Mouse (Mus musculus) heart, embryonic 14.5 days (tissue): ENCODE measurements around the gene Senp3. TPM values are rescaled to one million over a fixed set of nuclear protein-coding genes. Genes with fewer than 3 reads are reported as not detected.
A peak's percentile ranks its signal among the peaks of the same experiment; 100 is the strongest.

Source experiments
- ATAC-seq: fragments of 200-750 bp; cut with Nextera tagmentation; 2 replicates; pipeline ENCODE4 v1.8.0; 2017; ENCODE audit warnings: low read depth, moderate TSS enrichment; ENCODE audit not compliant: insufficient number of reproducible peaks, insufficient read depth, low FRiP score
- H3K27ac ChIP-seq, 2 experiments: fragments of 200-500 bp in 1 of 2; fragments of 300-500 bp in 1 of 2; sonication (generic) in 1 of 2; replicated peaks in 1 of 2; 2 replicates each; pipeline ENCODE4 v1.5.1; 2012 to 2014; ENCODE audit warnings: low read depth in 2 of 2, low read length in 2 of 2, control low read depth in 1 of 2, mild to moderate bottlenecking in 1 of 2, mixed read lengths in 1 of 2; ENCODE audit not compliant: control insufficient read depth in 1 of 2, insufficient read depth in 1 of 2
- H3K27me3 ChIP-seq: fragments of 300-500 bp; sonication (generic); 2 replicates; pipeline ENCODE4 v1.6.1; 2014; ENCODE audit warnings: mild to moderate bottlenecking, low read length, control low read depth; ENCODE audit not compliant: control insufficient read depth, insufficient read depth
- H3K36me3 ChIP-seq: fragments of 300-500 bp; sonication (generic); 2 replicates; pipeline ENCODE4 v1.6.1; 2014; ENCODE audit warnings: mild to moderate bottlenecking, control low read depth, low read length, mixed read lengths; ENCODE audit not compliant: control insufficient read depth, insufficient read depth
- H3K4me1 ChIP-seq, 2 experiments: fragments of 200-500 bp in 1 of 2; fragments of 300-500 bp in 1 of 2; sonication (generic) in 1 of 2; 2 replicates each; pipeline ENCODE4 v1.6.1; 2012 to 2014; ENCODE audit warnings: low read length in 2 of 2, control low read depth in 1 of 2, mixed read lengths in 1 of 2; ENCODE audit not compliant: control insufficient read depth in 2 of 2, insufficient read depth in 2 of 2
- H3K4me2 ChIP-seq: fragments of 300-500 bp; sonication (generic); 2 replicates; pipeline ENCODE4 v1.6.1; 2014; ENCODE audit warnings: mild to moderate bottlenecking, low read length
- H3K4me3 ChIP-seq, 2 experiments: fragments of 200-500 bp in 1 of 2; fragments of 300-500 bp in 1 of 2; sonication (generic) in 1 of 2; 2 replicates each; pipeline ENCODE4 v1.5.1; 2012 to 2014; ENCODE audit warnings: low read length in 2 of 2, mild to moderate bottlenecking in 2 of 2, control low read depth in 1 of 2, low read depth in 1 of 2, moderate library complexity in 1 of 2; ENCODE audit not compliant: control insufficient read depth in 1 of 2, insufficient read depth in 1 of 2
- H3K9ac ChIP-seq: fragments of 300-500 bp; sonication (generic); 2 replicates; pipeline ENCODE4 v1.6.1; 2014; ENCODE audit warnings: mild to moderate bottlenecking, low read length
- H3K9me3 ChIP-seq: fragments of 300-500 bp; sonication (generic); 2 replicates; pipeline ENCODE4 v1.6.1; 2016; ENCODE audit warnings: low read length, control low read depth; ENCODE audit not compliant: control insufficient read depth
- whole genome bisulfite sequencing: fragments of 180-500 bp; shearing (Covaris S2); extraction: QIAGEN DNeasy Blood & Tissue Kit; methylation state at CpG from one replicate; pipeline ENCODE4 v1.1.7; 2014; 5-methylcytosine and 5-hydroxymethylcytosine counted together
- polyA plus RNA-seq: library from polyadenylated mRNA; unstranded; fragments of >200 nt; fragmentation: Nextera tagmentation; extraction: Ambion mirVana; gene quantifications from 2 replicates; pipeline ENCODE4 v1.2.1, GENCODE M21; 2014

Senp3 gene
- polyA plus RNA-seq, 1 experiment from 2014 or later: 59.4 TPM

DNA sequence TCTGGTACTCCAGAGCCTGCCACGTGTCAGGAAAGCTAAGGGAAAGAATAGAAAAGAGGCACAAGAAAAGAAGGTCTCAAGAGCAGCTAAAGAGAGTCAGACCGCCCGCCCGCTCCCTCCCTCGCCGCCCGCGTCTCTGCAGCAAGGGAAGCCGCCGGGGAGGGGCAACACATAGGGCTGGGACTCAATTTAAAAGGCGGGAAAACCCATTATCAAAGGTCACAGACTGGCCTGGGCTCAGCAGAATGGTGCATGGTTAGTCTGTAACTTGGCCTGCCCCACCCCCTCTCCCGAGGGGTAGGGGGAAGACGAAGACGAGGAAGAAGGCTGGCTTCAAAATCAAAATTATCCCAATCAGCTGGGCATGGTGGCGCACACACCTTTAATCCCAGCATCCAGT is 36.8 kb upstream of the Senp3 start:
- Histone ChIP-seq H3K36me3 (no peaks in the 10 kb centered on the region), H3K9ac (0 out of 2 replicates have a peak overlapping the region, but pooled peaks have one; percentile 41), H3K27me3 (no peaks in the 10 kb centered on the region), H3K27ac (no peak overlapping the region), H3K9me3 (no peaks in the 10 kb centered on the region), H3K4me1 (peaks cover 2 to 12% of the 10 kb centered on the region in 2 experiments; a peak in 3 of 4 replicates), H3K4me3 (no peak overlapping the region), H3K4me2 (peak overlapping the region; percentile 42)
- WGBS: 30% methylated on average over 15 of the region's 15 CpGs
- ATAC-seq: no peak

DNA sequence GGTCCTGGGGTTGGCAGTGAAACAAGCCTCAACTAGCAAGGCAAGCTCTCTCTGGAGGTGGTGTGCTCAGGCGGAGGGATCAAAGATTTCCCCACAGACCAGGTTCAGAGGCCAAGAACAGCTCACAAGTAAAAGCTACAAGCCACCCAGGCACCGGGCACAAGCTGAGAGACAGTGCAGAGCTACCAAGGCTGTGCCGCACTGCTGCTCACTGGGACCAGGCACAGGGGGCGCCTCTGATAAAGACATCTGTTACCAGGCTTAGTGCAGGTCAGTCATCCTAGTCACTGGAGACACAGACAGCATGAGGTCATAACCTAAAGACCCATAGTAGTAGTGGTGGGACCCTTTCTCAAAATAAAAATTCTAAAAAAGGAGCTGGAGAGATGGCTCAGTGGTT is 35.1 kb upstream of the Senp3 start:
- Histone ChIP-seq H3K9me3 (no peaks in the 10 kb centered on the region), H3K4me1 (peaks cover 2 to 12% of the 10 kb centered on the region in 2 experiments; a peak in 3 of 4 replicates), H3K36me3 (no peaks in the 10 kb centered on the region), H3K27ac (no peak overlapping the region), H3K9ac (no peak overlapping the region), H3K27me3 (no peaks in the 10 kb centered on the region), H3K4me3 (no peak overlapping the region), H3K4me2 (no peak overlapping the region)
- 70% methylated on average over 4 of the region's 4 CpGs for WGBS
- ATAC-seq: no peak

DNA sequence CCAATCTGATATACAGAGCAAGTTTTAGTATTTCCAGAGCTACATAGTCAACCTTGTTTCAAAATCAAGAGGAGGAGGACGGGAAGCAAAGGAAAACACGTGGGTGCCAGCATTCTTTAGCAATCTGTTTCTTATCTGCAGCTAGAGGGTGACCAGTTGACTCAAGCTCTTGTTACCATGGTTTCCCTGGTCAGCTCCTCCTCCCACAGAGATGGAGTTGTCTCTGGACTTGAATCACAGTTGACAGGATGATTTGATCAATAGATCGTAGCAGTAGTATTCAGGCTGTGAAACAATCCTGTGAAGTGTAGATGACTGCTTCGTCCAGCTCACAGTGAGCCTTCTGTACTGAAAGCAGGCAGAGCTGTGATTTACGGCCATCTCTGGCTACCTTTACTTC is 34.0 kb upstream of the Senp3 start:
- Histone ChIP-seq H3K4me3 (no peak overlapping the region), H3K4me1 (peaks cover 2 to 12% of the 10 kb centered on the region in 2 experiments; a peak in 3 of 4 replicates), H3K4me2 (peak overlapping the region; percentile 2; the same call in 1 of the 2 replicates), H3K9me3 (no peaks in the 10 kb centered on the region), H3K36me3 (no peaks in the 10 kb centered on the region), H3K27ac (peak overlapping the region in 1 of 2 experiments; percentile 11; a peak in 1 of 4 replicates), H3K27me3 (no peaks in the 10 kb centered on the region), H3K9ac (no peak overlapping the region)
- no peak for ATAC-seq
- WGBS: 17% methylated on average over 5 of the region's 5 CpGs

DNA sequence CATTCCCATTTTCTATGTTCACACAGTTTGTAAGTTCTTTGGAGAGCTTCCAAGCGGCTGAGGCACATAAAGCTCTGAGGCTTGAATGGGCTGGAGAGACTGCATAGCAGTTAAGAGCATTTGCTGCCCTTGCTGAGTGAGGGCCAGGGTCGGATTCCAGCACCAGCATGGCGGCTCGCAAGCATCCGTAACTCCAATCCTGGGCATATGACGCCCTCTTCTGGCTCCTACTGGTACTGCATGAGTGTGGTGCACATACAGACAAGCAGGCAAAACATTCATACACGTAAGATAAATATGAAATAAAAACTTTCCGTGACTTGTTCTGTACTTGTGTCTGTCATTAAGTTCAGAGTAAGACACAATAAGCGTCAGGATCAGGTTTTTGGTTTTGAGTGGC is 33.6 kb upstream of the Senp3 start:
- peaks cover 2 to 12% of the 10 kb centered on the region in 2 experiments; a peak in 3 of 4 replicates for H3K4me1 ChIP-seq
- H3K27ac ChIP-seq: peak overlapping the region in 1 of 2 experiments; percentile 11; a peak in 1 of 4 replicates
- H3K27me3 ChIP-seq: no peaks in the 10 kb centered on the region
- 62% methylated on average over 9 of the region's 9 CpGs for WGBS
- no peak overlapping the region; the same call in 1 of the 2 replicates for H3K4me2 ChIP-seq
- no peak overlapping the region for H3K9ac ChIP-seq
- ATAC-seq: no peak
- no peak overlapping the region for H3K4me3 ChIP-seq
- H3K9me3 ChIP-seq: no peaks in the 10 kb centered on the region
- no peaks in the 10 kb centered on the region for H3K36me3 ChIP-seq

DNA sequence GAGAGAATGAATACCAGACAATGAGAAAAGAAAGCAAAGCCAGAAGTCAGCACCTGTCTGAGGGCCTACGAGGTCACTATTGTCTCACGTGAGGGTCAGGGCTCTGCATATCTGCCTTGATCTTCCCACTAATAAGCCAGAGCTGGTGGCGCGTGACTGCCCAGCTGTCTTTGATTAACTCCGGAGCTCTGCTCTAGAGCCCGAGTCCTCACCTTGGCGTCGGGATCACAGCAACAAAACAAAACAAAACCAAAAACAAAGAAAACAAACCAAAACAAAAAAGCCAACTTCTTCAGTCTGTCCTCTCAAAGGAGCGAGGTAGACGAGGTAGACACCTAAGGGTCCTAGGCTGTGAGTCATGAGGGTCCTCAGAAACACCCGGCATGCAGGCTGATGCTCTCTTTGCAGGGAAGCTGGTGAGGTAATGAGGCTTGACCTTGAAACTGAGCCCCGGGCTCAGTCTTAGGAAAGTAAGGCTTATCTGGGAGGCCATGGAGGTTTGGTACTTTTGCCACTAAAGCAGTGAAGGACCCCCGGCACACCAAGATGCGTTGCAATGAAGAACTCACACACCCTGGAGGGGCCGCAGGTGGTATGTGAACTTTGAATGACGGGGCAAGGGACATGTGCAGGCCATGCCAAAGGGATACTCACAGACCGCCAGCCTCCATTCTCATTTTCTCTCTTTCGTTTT is 32.9 kb upstream of the Senp3 start:
- Histone ChIP-seq H3K4me2 (no peak overlapping the region), H3K27me3 (no peaks in the 10 kb centered on the region), H3K4me3 (no peak overlapping the region), H3K9me3 (no peaks in the 10 kb centered on the region), H3K4me1 (peaks cover 2 to 12% of the 10 kb centered on the region in 2 experiments; a peak in 3 of 4 replicates), H3K36me3 (no peaks in the 10 kb centered on the region), H3K9ac (no peak overlapping the region), H3K27ac (no peak overlapping the region)
- 68% methylated on average over 18 of the region's 18 CpGs for WGBS
- no peak for ATAC-seq

DNA sequence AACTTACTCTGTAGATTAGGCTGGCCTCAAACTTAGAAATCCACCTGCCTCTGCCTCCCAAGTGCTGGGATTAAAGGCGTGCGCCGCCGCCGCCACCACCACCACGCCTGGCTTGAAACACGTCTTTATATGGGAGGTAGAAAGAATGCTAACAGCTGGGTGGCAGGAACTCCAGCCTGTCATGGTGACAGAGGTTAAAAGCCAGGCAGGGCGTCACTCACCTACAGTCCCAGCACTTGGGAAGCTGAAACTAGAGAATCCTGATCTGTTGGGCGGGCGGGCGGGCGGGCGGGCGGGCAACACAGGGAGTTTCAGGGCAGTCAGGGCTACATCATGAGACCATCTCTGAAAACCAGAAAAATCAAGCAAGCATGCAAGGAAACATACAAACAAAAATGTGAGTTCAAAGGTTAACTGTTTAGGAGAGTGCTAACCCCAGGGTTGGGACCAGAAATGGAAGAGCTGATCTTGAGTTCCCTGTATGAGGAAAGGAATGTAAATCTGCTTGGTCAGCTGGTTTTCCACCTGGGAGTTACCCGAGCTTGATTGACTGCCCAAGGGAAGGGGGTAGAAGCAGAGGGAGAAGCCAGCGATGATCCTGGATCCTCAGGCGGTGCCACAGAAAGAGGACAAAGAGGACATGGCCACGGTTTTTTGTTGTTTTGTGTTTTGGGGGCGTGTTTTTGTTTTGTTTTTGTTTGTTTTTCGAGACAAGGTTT is 31.2 kb upstream of the Senp3 start:
- Histone ChIP-seq H3K36me3 (no peaks in the 10 kb centered on the region), H3K4me2 (no peak overlapping the region), H3K9ac (no peak overlapping the region), H3K27ac (no peak overlapping the region), H3K4me1 (peaks cover 2 to 9% of the 10 kb centered on the region in 2 experiments; a peak in 3 of 4 replicates), H3K4me3 (no peak overlapping the region), H3K27me3 (no peaks in the 10 kb centered on the region), H3K9me3 (no peaks in the 10 kb centered on the region)
- 74% methylated on average over 20 of the region's 20 CpGs for WGBS
- no peak for ATAC-seq

DNA sequence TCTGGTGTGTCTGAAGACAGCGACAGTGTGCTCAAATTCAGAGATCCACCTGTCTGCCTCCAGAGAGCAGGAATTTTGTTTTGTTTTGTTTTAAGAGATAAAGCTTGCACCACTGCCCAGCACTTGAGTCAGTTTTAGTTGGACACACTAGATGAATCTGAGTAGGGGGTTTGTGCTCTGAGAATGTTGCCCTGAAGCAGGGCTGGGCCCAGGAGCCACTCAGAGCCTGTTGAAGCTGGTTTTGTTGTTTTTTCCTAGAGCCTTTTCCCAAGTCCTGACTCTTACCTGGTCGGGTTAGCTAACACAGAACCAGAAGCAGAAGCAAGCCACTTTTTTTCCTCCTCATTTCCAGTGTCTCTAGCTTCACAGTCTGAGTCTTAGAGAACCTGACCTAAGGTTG is 29.2 kb upstream of the Senp3 start:
- WGBS: 81% methylated on average over 2 of the region's 2 CpGs
- no peak overlapping the region for H3K9ac ChIP-seq
- H3K27ac ChIP-seq: no peak overlapping the region
- no peak overlapping the region for H3K4me2 ChIP-seq
- no peaks in the 10 kb centered on the region for H3K9me3 ChIP-seq
- no peak for ATAC-seq
- no peak overlapping the region for H3K4me3 ChIP-seq
- H3K4me1 ChIP-seq: peaks cover 2 to 7% of the 10 kb centered on the region in 2 experiments; a peak in 3 of 4 replicates
- no peaks in the 10 kb centered on the region for H3K27me3 ChIP-seq
- no peaks in the 10 kb centered on the region for H3K36me3 ChIP-seq
